Mouse (Mus musculus) C3H10T1/2 (cell line): ENCODE results near the gene Mdm1. TPM values are rescaled to one million over a fixed set of nuclear protein-coding genes. Genes with fewer than 3 reads are reported as not detected.

ENCODE experiments used
- polyA plus RNA-seq, 2 experiments: library from polyadenylated mRNA; unstranded; fragments of >200 nt; fragmentation: generic; extraction: Trizol; gene quantifications; one replicate each; pipeline ENCODE4 v1.2.1; 2012; ENCODE audit warnings: missing spikeins in 2 of 2

Gene Mdm1
- 1 to 10 TPM in 1 of 2 experiments, under 1 TPM in 1; 0.43 to 5.3 TPM for polyA plus RNA-seq

GRCm38 (mm10) chr10:118141018-118141883 is at the start of gene Mdm1:
TSS of gene Mdm1 (plus strand) at chr10:118141811.

GRCm38 (mm10) chr10:118204642-118205041 is 63.0 kb downstream of the Mdm1 start, which contains the start of gene Il22:
TSS of gene Il22 (plus strand) at chr10:118204942.

Other genes with a start within 250 kb of the Mdm1 start
- not detected for gene Il22, start 63.1 kb downstream of the Mdm1 start, polyA plus RNA-seq
- gene Gm32717, start 99.0 kb downstream of the Mdm1 start, polyA plus RNA-seq = under 1 TPM; 0.01 to 0.04 TPM
- under 1 TPM; 0.01 to 0.04 TPM for gene Gm32802, start 116.9 kb downstream of the Mdm1 start, polyA plus RNA-seq
- not detected for gene Iltifb, start 153.2 kb downstream of the Mdm1 start, polyA plus RNA-seq
- gene Gm9040, start 185.2 kb downstream of the Mdm1 start, polyA plus RNA-seq = not detected
- gene Gm9044, start 190.6 kb downstream of the Mdm1 start, polyA plus RNA-seq = not detected
- under 1 TPM in 1 of 2 experiments, not detected in 1; 0.07 TPM for gene Gm9045, start 196.0 kb downstream of the Mdm1 start, polyA plus RNA-seq
- not detected for gene Gm9046, start 201.4 kb downstream of the Mdm1 start, polyA plus RNA-seq
- not detected for gene Gm9048, start 206.9 kb downstream of the Mdm1 start, polyA plus RNA-seq
- gene Gm9049, start 212.3 kb downstream of the Mdm1 start, polyA plus RNA-seq = under 1 TPM in 1 of 2 experiments, not detected in 1; 0.07 TPM